Mouse (Mus musculus): ENCODE measurements around the gene Rpl27a. TPM values are rescaled to one million over a fixed set of nuclear protein-coding genes. Genes with fewer than 3 reads are reported as not detected.

The Rpl27a gene
- polyA plus RNA-seq, 1 experiment: 436 TPM

GRCm38 (mm10) chr7:109529741-109530140 lies 10.8 kb downstream of the Rpl27a start:
- H3K36me3 ChIP-seq (ENCODE audit: control insufficient read depth, insufficient read depth, low read length): peaks cover 3% of the 10 kb centered on the region
- H3K27me3 ChIP-seq (ENCODE audit: control insufficient read depth, insufficient read depth, low read length): no peaks in the 10 kb centered on the region
- no peak for DNase-seq
- 47% methylated on average over 2 of the region's 2 CpGs for WGBS
- TF ChIP-seq CTCF (IDR thresholded peaks at IDR 0.05; ENCODE audit: borderline replicate concordance, control insufficient read depth, extremely low read depth, insufficient read depth, low read length, poor library complexity): no peak
- no peak for TF ChIP-seq POLR2A (IDR thresholded peaks at IDR 0.05; ENCODE audit: control insufficient read depth, extremely low read depth, insufficient read depth, low read length, poor library complexity)
- no peak overlapping the region for H3K4me3 ChIP-seq (ENCODE audit: control insufficient read depth, insufficient read depth, low read length)
- H3K27ac ChIP-seq (ENCODE audit: control insufficient read depth, insufficient read depth, low read length): no peak overlapping the region
- no peaks in the 10 kb centered on the region for H3K4me1 ChIP-seq (replicated peaks; ENCODE audit: control insufficient read depth, insufficient read depth, low read length)

GRCm38 (mm10) chr7:109531501-109531900 lies 12.6 kb downstream of the Rpl27a start:
- 81% methylated on average over 5 of the region's 5 CpGs for WGBS
- no peak for DNase-seq
- no peaks in the 10 kb centered on the region for H3K36me3 ChIP-seq (ENCODE audit: control insufficient read depth, insufficient read depth, low read length)
- no peaks in the 10 kb centered on the region for H3K4me1 ChIP-seq (replicated peaks; ENCODE audit: control insufficient read depth, insufficient read depth, low read length)
- no peak overlapping the region for H3K4me3 ChIP-seq (ENCODE audit: control insufficient read depth, insufficient read depth, low read length)
- TF ChIP-seq POLR2A (IDR thresholded peaks at IDR 0.05; ENCODE audit: control insufficient read depth, extremely low read depth, insufficient read depth, low read length, poor library complexity) (no peak), CTCF (IDR thresholded peaks at IDR 0.05; ENCODE audit: borderline replicate concordance, control insufficient read depth, extremely low read depth, insufficient read depth, low read length, poor library complexity) (no peak)
- H3K27ac ChIP-seq (ENCODE audit: control insufficient read depth, insufficient read depth, low read length): no peak overlapping the region
- no peaks in the 10 kb centered on the region for H3K27me3 ChIP-seq (ENCODE audit: control insufficient read depth, insufficient read depth, low read length)

- no peak overlapping the region for H3K4me3 ChIP-seq (ENCODE audit: control insufficient read depth, insufficient read depth, low read length)
- no peaks in the 10 kb centered on the region for H3K4me1 ChIP-seq (replicated peaks; ENCODE audit: control insufficient read depth, insufficient read depth, low read length)
- H3K27ac ChIP-seq (ENCODE audit: control insufficient read depth, insufficient read depth, low read length): no peak overlapping the region
- H3K27me3 ChIP-seq (ENCODE audit: control insufficient read depth, insufficient read depth, low read length): no peaks in the 10 kb centered on the region
- H3K36me3 ChIP-seq (ENCODE audit: control insufficient read depth, insufficient read depth, low read length): no peaks in the 10 kb centered on the region
- DNase-seq: no peak
- WGBS: 91% methylated on average over 3 of the region's 3 CpGs
- TF ChIP-seq CTCF (IDR thresholded peaks at IDR 0.05; ENCODE audit: borderline replicate concordance, control insufficient read depth, extremely low read depth, insufficient read depth, low read length, poor library complexity) (no peak), POLR2A (IDR thresholded peaks at IDR 0.05; ENCODE audit: control insufficient read depth, extremely low read depth, insufficient read depth, low read length, poor library complexity) (no peak)
These were observed 13.7 kb downstream of the Rpl27a start for GRCm38 (mm10) chr7:109532691-109533090.

GRCm38 (mm10) chr7:109533129-109533528 lies 14.2 kb downstream of the Rpl27a start:
- H3K27ac ChIP-seq (ENCODE audit: control insufficient read depth, insufficient read depth, low read length): no peak overlapping the region
- no peaks in the 10 kb centered on the region for H3K27me3 ChIP-seq (ENCODE audit: control insufficient read depth, insufficient read depth, low read length)
- H3K4me3 ChIP-seq (ENCODE audit: control insufficient read depth, insufficient read depth, low read length): no peak overlapping the region
- no peaks in the 10 kb centered on the region for H3K36me3 ChIP-seq (ENCODE audit: control insufficient read depth, insufficient read depth, low read length)
- DNase-seq: no peak
- TF ChIP-seq CTCF (IDR thresholded peaks at IDR 0.05; ENCODE audit: borderline replicate concordance, control insufficient read depth, extremely low read depth, insufficient read depth, low read length, poor library complexity): no peak
- no peak for TF ChIP-seq POLR2A (IDR thresholded peaks at IDR 0.05; ENCODE audit: control insufficient read depth, extremely low read depth, insufficient read depth, low read length, poor library complexity)
- no peaks in the 10 kb centered on the region for H3K4me1 ChIP-seq (replicated peaks; ENCODE audit: control insufficient read depth, insufficient read depth, low read length)
- 86% methylated on average over 4 of the region's 4 CpGs for WGBS

- Histone ChIP-seq H3K27ac (ENCODE audit: control insufficient read depth, insufficient read depth, low read length) (no peak overlapping the region), H3K27me3 (ENCODE audit: control insufficient read depth, insufficient read depth, low read length) (no peaks in the 10 kb centered on the region), H3K36me3 (ENCODE audit: control insufficient read depth, insufficient read depth, low read length) (no peaks in the 10 kb centered on the region), H3K4me1 (replicated peaks; ENCODE audit: control insufficient read depth, insufficient read depth, low read length) (no peaks in the 10 kb centered on the region), H3K4me3 (ENCODE audit: control insufficient read depth, insufficient read depth, low read length) (no peak overlapping the region)
- no peak for TF ChIP-seq CTCF (IDR thresholded peaks at IDR 0.05; ENCODE audit: borderline replicate concordance, control insufficient read depth, extremely low read depth, insufficient read depth, low read length, poor library complexity)
- TF ChIP-seq POLR2A (IDR thresholded peaks at IDR 0.05; ENCODE audit: control insufficient read depth, extremely low read depth, insufficient read depth, low read length, poor library complexity): no peak
- WGBS: 97% methylated on average over 4 of the region's 4 CpGs
- DNase-seq: no peak
These were observed 14.9 kb downstream of the Rpl27a start for GRCm38 (mm10) chr7:109533888-109534287.

GRCm38 (mm10) chr7:109534921-109535320 lies 16.0 kb downstream of the Rpl27a start:
- H3K27ac ChIP-seq (ENCODE audit: control insufficient read depth, insufficient read depth, low read length): no peak overlapping the region
- 97% methylated on average over 3 of the region's 3 CpGs for WGBS
- no peak for TF ChIP-seq CTCF (IDR thresholded peaks at IDR 0.05; ENCODE audit: borderline replicate concordance, control insufficient read depth, extremely low read depth, insufficient read depth, low read length, poor library complexity)
- TF ChIP-seq POLR2A (IDR thresholded peaks at IDR 0.05; ENCODE audit: control insufficient read depth, extremely low read depth, insufficient read depth, low read length, poor library complexity): no peak

GRCm38 (mm10) chr7:109536451-109536946 lies 17.6 kb downstream of the Rpl27a start:
- no peaks in the 10 kb centered on the region for H3K27me3 ChIP-seq (ENCODE audit: control insufficient read depth, insufficient read depth, low read length)
- WGBS: 90% methylated on average over 4 of the region's 4 CpGs
- no peak overlapping the region for H3K4me3 ChIP-seq (ENCODE audit: control insufficient read depth, insufficient read depth, low read length)
- no peak for DNase-seq
- no peaks in the 10 kb centered on the region for H3K36me3 ChIP-seq (ENCODE audit: control insufficient read depth, insufficient read depth, low read length)
- no peak overlapping the region for H3K27ac ChIP-seq (ENCODE audit: control insufficient read depth, insufficient read depth, low read length)
- no peak for TF ChIP-seq POLR2A (IDR thresholded peaks at IDR 0.05; ENCODE audit: control insufficient read depth, extremely low read depth, insufficient read depth, low read length, poor library complexity)
- no peak for TF ChIP-seq CTCF (IDR thresholded peaks at IDR 0.05; ENCODE audit: borderline replicate concordance, control insufficient read depth, extremely low read depth, insufficient read depth, low read length, poor library complexity)
- H3K4me1 ChIP-seq (replicated peaks; ENCODE audit: control insufficient read depth, insufficient read depth, low read length): no peaks in the 10 kb centered on the region

More at GRCm38 (mm10) chr7:109534921-109535320, 16.0 kb downstream of the Rpl27a start:
- Histone ChIP-seq H3K4me1 (replicated peaks; ENCODE audit: control insufficient read depth, insufficient read depth, low read length) (no peaks in the 10 kb centered on the region), H3K27me3 (ENCODE audit: control insufficient read depth, insufficient read depth, low read length) (no peaks in the 10 kb centered on the region), H3K36me3 (ENCODE audit: control insufficient read depth, insufficient read depth, low read length) (no peaks in the 10 kb centered on the region), H3K4me3 (ENCODE audit: control insufficient read depth, insufficient read depth, low read length) (no peak overlapping the region)
- no peak for DNase-seq
